Mouse (Mus musculus): Measurements from ENCODE around the gene Kif5a.
A peak's percentile ranks its signal among the peaks of the same experiment; 100 is the strongest.
"Not testable (repeated sequence)": the region's sequence is repeated elsewhere in the genome, so short reads cannot be mapped to it uniquely, and the experiment has no call there.

Kif5a gene

DNA sequence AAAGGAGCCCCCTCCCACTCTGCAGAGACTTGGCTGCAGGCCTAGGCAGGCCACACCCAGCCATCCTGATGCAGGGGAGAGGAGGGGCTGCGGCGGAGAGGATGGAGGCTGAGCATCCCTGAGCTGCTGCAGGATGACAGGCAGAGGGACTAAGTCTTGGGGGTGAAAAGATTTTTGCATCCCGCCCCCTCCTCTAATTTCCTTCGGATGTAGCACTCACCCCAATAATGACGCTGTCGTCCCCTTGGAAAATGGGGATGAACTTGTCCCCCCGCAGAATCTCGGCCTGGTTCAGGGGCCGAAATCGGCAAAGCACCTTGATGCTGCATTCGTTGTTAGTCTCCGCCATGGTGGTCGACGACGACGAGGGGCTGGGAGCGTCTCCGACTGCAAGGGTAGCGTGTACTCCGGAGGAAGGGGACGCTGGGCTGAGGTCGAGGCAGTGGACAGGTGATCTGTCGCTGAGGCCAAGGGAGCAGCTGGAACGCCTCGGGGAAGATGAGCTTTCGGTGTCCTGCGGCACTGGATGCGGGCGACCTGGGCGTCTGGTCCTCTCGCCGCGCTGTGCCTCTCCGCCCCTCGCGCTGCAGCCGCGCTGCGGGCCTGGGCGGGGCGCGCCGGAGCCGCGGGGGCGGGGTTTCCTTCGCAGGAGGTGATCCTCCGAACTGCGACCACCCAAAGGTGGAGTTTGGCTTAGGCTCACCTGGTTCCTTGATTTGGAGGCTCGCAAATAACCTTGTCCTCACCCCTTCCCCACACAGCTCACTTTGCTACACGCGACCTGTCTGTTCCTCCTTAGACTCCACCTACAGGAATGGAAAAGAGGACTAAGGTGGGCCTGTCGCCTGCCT, at the start of gene Kif5a:
Kif5a (minus strand) TSS at position 801 of the 851 bp plus-strand sequence.
- DNase-seq: peak; percentile 58

DNA sequence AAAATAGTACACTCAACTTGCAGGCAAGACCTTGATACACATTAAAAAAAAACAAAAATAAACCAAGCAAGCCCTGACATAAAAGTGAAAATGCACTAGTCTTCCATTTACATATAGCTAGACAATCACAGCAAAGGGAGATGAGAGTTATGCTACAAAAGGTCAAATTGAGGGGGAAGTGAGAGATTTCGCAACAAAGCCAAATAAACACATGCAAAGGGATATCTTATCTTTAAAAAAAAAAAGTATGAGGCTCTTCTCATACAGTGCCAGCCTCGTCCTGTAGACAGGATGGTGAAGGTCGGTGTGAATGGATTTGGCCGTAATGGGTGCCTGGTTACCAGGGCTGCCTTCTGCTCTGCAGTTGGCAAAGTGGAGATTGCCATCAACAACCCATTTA, 49.7 kb upstream of the Kif5a start:
- DNase-seq: no peak

DNA sequence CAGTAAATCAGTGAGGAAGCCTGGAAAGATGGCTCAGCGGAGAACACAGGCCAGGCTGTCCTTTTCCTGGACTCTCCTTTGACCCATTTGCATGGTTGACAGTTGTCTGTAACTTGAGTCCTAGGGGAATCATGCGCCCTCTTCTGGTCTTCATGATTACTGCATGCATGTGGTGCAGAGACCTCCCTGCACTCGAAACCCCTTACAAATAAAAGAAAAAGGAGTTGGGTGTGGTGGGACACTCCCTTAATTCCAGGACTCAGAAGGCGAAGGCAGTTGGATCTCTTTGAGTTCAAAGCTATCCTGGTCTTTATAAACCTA, 49.2 kb upstream of the Kif5a start:
- DNase-seq: peak; percentile 90

DNA sequence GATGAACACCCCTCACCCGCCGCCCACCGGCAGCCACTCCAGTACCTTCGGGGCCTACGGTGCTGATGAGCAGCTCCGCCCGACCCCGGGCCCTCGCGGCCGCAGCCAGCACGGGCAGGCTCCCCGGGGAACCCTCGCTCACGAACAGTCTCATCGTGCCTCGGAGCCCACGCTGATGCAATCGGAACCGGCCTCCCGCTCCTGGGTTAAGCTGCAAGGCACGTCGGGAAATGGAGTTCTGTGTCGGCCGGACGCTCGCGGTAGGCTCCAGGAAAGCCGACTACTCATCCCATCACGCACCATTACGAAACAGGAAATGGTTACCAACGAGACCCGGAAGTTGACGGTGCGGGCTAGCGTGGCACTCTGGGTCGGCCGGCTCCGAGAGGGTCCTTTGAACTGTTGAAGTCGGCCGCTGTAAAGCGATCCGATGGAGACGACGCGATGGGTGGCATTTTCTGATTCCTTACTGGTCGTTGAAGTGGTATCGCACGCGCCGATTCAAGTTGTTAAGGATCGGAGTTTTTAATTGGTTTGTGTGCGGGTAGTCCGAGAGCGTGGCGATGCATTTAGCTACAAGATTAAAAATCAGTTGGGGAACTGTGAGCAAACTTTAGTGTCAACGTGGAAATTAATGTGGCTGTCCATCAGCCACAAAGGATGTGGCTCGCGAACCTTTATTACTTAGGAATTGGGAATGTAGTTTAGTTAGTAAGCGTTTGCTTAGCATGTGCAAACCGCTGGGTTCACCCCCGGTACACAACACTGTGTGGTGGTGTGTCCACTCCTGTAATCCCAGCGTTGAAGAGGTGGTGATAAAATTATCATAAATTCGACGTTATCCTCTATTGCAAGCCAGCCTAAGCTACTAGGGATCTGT, 48.6 kb upstream of the Kif5a start, which contains the start of gene Mars:
Mars (minus strand) TSS at position 311 of the 880 bp plus-strand sequence.
- DNase-seq: peak; percentile 90

DNA sequence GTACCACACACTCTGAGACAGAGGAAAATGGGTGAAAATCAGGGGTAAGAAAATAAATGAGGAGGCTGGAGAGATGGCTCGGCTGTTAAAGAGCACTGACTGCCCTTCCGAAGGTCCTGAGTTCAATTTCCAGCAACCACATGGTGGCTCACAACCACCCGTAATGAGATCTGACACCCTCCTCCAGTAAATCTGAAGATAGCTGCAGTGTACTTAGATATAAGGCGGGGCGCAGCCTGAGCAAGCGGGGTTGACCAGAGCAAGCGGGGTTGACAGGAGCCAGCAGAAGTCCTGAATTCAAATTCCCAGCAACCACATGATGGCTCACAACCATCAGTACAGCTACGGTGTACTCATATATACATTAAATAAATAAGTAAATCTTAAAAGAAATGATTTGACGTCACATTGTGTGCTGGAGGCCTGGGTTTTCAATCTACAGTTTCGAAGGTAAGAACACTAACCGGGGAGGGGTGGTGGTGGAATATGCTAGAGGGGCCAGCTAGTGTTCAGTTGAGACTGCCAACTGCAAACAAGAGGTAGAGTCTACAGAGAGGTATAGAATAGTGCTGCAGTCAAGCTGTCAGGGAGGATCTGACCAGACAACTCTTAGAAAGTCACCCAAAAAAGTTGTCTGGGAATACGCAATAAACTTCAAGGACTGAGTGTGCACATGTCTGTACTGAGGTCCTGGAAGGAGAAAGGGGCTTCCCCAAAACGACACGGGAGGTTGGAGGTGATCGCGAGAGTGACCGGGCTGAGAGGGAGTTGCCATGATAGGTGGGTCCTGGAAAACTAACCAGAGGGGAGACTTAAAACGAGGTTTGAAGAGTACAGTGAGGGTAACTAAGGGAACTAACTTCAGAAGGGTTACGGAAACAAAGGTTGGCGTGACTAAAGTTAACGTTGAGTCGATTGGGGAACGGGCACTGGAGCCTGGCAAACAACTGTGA, 47.7 kb upstream of the Kif5a start:
- DNase-seq: no peak

DNA sequence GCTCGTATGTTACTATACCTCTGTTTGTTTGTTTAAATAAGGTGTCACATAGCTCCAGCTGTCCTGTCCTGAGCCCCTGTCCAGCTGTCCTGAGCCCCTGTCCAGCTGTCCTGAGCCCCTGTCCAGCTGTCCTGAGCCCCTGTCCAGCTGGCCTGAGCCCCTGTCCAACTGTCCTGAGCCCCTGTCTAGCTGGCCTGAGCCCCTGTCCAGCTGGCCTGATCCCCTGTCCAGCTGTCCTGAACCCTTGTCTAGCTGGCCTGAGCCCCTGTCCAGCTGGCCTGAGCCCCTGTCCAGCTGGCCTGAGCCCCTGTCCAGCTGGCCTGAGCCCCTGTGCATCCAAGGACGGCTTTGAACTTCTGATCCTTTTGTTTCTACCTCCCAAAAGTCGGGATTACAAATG, 46.0 kb upstream of the Kif5a start:
- DNase-seq: not testable (repeated sequence)

DNA sequence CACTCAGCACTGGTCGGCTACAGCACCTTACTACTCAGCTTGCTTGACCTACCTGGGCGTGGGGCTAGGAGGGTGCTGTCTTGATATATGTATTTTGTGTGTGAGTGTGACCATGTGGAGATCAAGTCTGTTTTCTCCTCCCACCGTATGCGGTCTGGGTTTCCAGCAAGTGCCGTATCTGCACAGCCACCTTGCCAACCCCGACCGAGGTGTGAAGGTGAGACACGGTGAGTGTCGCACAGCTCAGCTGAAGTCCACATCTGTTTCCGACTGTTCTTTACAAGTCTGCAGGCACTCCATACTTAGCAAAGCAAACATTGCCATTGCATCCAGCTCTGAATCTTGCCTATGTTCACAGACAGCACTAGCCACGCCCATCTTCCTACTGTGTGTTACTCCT, 40.0 kb upstream of the Kif5a start:
- no peak for DNase-seq

DNA sequence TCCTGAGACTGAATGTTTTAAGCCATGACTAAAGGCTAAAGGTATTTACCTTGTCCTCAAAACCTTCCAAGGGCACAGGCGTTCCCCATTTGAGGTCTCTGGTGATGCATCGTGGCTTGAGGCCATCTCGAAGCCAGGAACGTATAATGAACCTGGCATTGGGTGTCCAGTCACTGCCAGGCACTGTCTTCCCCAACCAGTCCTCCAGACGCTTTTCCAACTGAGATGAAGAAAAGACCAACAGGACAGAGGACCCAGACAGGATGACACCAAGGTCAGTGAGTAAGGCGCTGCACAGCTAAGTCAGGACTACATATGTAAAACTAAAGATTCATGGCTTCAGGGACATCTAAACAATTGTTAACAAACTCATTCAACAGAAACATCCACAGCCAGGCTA, 37.2 kb upstream of the Kif5a start:
- no peak for DNase-seq

DNA sequence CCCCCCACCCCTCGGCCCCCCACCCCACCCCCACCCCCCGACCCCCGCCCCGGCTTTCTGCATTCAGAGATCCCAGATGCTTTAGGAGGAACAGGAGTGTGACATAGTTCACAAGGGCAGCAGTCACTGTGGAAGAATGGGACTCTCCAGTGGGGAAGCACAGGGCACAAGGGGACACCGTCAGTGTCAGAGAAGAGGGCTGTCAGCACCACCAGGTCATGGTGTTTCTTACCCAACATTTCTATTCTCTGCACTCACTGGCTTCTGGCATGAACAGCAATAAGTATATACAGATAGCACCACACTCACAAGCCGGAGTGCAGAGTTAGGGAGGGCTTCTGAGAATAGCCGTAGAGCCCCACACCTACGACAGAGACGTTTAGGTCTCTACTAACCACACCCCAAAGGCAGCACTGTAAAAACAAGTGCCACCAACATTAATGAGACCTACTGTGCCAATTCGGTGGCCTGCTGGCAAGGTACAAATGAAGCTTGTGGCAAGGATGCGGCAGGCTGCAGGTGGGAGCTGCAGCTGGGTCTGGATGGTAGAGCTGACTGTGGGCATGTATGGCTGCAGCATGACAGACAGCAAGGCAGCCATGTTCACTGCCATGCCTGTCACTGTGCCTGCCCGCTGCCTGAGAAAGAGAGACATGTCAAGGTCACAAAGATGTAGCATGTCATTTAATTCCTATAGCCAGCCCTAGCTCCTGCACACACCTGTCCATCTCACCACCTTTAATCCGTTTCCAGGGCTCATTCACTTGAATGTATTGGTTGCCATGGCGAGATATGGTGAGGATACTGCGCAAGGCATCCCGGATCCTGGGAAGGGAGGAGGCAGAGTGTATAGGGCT, 34.1 kb upstream of the Kif5a start:
- no peak for DNase-seq

DNA sequence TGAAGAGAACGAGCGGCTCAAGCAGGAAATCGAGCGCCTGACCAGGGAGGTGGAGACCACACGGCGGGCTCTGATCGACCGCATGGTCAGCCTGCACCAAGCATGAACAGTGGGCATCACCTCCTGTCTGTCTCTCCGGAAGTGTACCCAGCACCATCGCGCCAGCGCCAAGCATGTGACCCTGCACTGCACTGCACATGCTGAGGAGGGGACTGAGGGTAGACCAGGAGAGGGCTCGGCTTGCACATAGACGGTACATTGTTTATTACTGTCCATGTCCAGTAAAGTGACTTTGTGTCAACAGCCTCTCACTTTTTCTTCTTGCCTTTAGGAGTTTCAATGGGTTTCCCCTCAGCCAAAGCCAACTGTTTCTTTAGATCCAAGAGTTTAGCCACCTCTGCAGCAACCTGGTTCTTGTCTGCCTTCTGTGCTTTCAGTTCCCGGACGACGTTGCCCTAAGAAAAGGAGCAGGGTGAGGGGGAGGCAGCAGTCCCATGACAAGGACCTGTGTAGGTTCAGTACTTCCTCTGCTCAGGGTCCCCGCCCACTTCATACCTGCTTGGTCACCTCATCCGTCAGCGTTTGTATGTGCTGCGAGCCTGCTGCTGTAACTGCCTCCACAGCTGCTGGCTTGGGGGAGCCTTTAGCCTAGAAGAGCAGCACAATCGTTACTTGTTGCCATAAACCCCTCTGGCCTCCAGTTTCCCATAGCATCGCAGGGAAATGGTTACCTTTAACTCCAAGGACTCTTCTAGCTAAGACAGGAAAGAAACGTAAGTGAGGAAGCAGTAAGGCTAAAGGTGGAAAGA, 33.0 kb upstream of the Kif5a start:
- DNase-seq: no peak

DNA sequence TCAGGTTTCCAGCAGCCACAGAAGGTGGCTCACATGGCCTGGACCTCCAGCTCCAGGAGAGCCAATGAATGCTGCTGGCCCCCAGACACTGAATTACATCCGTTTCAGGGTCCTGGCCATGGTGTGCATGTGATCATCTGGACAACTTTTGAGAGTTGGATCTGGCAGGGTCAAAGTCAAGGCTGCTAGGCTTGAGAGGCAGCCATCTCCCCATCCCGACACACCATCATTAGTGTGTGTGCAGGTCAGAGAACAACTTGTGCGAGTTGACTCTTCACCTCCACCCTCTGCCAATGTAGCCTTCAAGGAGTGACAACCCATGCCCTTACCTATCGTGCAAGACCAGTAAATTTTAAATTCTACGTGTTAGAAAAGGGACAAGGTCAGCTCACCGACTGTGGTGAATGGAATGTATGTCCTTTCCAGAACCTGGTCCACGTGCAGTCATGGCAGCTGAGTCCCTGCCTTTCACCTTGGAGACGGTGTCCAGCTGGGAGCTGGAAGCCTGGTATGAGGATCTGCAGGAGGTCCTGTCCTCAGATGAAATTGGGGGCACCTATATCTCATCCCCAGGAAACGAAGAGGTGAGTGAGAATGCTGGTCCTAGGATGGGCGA, 31.9 kb upstream of the Kif5a start:
- no peak for DNase-seq

DNA sequence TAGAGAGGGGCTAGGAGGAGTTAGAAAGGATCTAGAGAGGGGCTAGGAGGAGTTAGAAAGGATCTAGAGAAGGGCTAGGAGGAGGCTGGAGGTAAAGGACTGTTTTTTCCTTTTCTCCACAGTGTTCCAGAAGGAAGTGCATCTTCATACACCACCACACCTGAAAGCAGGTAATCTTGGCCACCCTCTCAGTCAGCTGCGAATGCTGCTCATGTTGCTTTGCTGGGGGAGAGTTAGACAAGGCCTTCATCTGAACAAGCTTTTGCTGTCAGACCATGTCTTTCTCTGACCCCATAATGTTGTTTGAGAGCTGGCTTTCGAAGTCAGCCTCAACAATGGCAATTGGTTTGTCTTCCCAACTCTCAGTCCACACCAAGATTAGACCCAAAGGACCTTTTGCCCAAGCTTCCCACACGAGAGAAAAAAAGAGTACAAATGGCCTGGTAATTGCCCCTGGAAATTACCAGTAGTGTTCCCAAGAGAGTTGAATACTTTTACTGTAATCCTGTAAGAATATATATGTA, 30.5 kb upstream of the Kif5a start:
- DNase-seq: no peak

DNA sequence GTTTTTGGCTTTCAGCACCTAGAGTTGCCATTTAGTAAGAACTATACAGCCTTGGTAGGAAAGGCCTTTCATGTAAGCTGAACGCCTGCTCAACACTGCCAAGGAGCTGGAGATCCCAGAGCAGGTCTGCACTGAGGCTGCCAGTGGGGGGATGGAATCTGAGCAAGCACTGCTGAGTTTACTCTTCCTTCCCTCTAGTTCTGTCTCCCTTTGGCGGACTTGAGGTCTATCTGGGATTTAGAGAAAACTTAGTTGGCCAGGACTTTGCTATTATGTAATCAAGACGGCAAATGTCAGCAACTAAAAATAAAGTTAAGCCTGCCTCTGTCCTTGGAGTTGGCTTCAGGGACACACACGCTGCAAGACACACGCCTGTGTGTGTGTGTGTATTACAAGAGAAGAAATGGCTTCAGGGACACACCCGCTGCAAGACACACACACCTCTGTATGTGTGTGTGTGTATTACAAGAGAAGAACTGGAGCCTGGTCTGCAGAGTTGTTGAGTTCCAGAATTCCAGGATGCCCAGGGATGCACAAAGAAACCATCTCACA, 29.9 kb upstream of the Kif5a start:
- DNase-seq: no peak

DNA sequence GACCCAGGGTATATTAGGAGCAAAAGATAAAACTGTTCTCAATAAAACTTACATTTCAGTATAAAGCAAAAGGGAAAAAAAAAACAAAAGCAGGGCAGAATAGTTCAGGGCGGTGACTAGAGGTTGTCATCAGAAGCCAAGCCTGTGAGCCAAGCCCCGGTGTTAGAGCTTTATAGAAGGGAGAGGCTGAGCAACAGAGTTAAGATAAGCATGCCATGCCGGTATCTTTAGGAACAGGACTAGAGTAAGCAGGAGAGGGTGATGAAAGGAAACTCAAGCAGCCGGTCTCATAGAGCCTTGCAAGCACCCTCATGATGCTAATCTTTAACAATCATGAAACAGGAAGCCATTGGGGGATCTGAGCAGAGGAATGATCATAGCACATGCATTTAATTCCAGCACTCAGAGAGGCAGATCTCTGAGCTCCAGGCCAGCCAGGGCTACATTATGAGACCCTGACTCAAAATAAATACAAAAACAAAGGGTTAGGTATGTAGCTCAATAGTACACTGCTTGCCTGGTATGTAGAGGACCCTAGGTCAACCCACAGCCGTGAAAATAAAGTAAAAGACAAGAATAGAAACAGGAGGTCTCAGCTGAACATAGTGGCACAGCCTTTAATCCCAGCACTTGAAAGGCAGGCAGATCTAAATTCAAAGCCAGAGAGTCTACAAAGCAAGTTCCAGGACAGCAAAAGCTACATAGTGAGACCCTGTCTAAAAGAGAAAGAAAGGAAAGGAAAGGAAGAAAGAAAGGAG, 28.9 kb upstream of the Kif5a start:
- DNase-seq: no peak

DNA sequence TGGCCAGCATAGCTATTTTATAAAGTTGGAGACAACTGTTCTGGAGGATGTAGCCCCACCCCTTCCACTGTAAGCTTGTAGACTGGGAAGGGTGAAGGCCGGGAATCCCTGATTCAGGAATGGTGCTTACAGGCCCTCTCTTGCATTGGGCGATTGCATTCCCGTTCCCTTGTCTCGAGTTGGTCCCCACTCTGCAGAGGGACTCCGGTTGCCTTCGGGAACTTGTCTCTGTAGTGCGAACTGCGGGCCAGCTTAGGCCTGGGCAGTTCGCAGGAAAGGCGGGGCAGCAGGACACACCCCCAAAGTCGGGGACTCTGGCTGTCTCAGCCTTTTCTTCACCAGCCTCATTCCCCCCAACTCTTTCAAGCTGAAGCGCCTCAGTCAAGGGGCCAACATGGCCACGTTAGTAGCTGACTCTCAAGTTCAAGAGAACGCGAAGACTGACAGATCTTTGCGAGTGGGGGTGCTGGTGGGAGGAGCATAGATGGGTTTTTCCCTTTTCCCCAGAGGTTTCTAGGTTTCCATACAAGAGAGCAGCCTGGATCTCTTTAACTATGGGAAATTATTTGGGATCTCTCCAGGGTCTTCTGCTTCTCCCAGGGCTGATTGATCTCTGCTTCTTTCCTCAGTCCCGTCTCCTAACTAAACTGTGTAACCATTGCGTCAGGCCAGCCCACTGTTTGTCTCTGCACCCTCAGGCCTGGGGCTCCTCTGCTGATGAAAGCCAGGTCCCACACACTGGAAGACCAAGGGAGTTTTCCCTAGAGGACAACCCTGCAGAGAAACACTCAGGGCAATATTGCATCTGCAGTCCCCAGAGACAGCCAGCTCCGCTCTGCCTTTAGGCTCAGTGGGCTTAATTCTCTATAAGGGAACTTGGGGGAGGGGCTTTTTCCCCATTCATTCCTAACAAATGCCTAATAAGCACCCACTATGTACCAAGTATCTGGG, 28.1 kb upstream of the Kif5a start:
- peak; percentile 62 for DNase-seq

DNA sequence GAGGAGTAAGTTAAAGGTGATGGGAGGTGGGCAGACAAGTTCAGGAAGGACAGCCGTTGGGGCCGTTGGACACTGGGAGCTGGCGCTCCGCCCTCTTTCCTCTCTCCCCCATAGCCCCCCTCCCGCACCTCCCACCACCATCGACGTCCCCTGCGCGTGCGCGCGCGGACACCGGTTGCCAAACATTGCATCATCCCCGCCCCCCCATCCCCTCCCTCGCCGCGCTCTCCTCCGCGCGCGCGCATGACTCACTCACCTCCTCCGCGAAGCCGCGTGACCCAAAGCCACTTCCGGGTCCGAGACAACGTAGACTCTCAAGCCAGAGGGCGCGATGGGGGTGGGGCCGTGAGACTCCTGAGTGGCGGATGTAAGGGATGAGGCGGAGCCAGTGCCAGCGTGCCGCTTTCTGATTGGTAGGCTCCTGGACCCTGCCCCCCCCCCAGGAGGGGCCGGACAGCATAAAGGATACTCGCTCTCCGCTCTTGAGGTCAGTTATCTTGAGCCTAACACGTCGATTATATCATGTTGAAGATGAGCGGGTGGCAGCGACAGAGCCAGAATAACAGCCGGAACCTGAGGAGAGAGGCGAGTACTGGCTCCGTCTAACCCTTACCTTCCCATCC, 27.3 kb upstream of the Kif5a start:
- peak; percentile 99 for DNase-seq

DNA sequence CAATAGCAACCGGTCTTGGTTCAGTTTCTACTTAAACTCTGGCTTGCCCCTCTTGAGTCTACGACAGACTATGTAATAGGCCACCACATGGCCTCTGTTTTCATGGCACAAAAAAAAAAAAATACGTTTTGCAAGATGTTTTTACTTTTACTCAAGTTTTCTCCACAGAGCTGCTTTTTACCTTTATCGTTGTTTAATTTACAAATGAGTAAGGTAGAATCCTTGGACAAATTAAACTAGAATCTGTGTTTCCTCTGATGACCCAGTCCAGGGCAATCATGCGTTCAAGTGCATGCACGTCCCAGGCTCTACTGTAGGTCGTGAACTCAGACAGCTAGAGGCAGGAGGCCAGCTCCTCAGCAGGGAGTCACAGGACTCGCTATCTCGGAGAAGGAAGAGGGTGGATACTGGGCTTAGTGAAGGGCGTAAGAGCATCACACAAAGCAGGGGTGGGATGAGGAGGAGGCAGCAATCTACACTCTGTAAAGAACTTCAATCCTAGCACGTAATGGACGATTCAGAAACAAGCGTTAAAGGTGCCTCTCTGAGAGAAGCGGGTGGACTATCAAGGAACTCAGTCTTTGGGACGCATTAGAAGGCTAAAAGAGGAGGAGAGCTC, 26.5 kb upstream of the Kif5a start:
- peak; percentile 63 for DNase-seq
